24 mouse cellular contexts compared by ENCODE assay signal in genomic region chr12:66234158-66234557, GRCm38 (mm10). TPM values are rescaled to one million over a fixed set of nuclear protein-coding genes. Genes with fewer than 3 reads are reported as not detected.
"Had no signal": no experiment of that assay in that cellular context is flagged by ENCODE, and none has a peak within 500 bp of the region (broad histone marks: within the 10 kb centered on the region; RNA-seq: fewer than 3 reads in every experiment).

No protein-coding gene starts in this region.

- H3K9ac ChIP-seq: neural tube, embryonic 13.5 days; neural tube, embryonic 15.5 days; stomach, embryonic 15.5 days had no signal

- H3K27me3 ChIP-seq: neural tube, embryonic 13.5 days; neural tube, embryonic 15.5 days; stomach, embryonic 15.5 days had no signal

- H3K36me3 ChIP-seq: neural tube, embryonic 13.5 days; neural tube, embryonic 15.5 days; stomach, embryonic 15.5 days had no signal

- H3K9me3 ChIP-seq: neural tube, embryonic 13.5 days; neural tube, embryonic 15.5 days; stomach, embryonic 15.5 days had no signal

- DNase-seq: retina, postnatal 1 day; right cerebral cortex, adult 18-20 months; right cerebral cortex, postnatal 14 days; right cerebral cortex, postnatal 25 days; right cerebral cortex, postnatal 4 days; spleen, adult 18-20 months; thymus, adult 18-20 months; thymus, adult 2 months; thymus, postnatal 14 days; thymus, postnatal 25 days; thymus, postnatal 36 days; thymus, postnatal 4 days had no signal

- H3K4me3 ChIP-seq: neural tube, embryonic 13.5 days; neural tube, embryonic 15.5 days; stomach, embryonic 15.5 days had no signal

- H3K27ac ChIP-seq: neural tube, embryonic 13.5 days; neural tube, embryonic 15.5 days; stomach, embryonic 15.5 days; stomach, postnatal 0 days had no signal

- H3K4me1 ChIP-seq: neural tube, embryonic 13.5 days; neural tube, embryonic 15.5 days; stomach, embryonic 15.5 days had no signal

RNA-seq across cellular contexts. Expression of gene Rpl10l, which starts 50.0 kb away (rescaled TPM):
- total RNA-seq: neutrophil, adult 5-6 weeks had no signal
- polyA plus RNA-seq: neural tube, embryonic 13.5 days; neural tube, embryonic 14.5 days; neural tube, embryonic 15.5 days; small intestine, adult 2 months; spleen, adult 2 months; stomach, embryonic 14.5 days; stomach, embryonic 15.5 days; stomach, embryonic 16.5 days; stomach, postnatal 0 days; thymus, adult 2 months; thymus, postnatal 0 days; urinary bladder, adult 2 months had no signal
